Mouse (Mus musculus) heart, embryonic 15.5 days (tissue): ENCODE measurements at regions not wholly inside any gene's neighbourhood (a gene's known extent, or its start where the extent isn't known, plus 50 kb on each side); places are given as distances from the start of the nearest gene placed in this dataset.

Source experiments
- ATAC-seq: fragments of 200-750 bp; cut with Nextera tagmentation; replicated peaks from 2 replicates; pipeline ENCODE4 v1.8.0; 2017; ENCODE audit warnings: low read depth, moderate TSS enrichment; ENCODE audit not compliant: insufficient number of reproducible peaks, insufficient read depth, low FRiP score
- H3K27ac ChIP-seq: fragments of 300-500 bp; sonication (generic); 2 replicates; pipeline ENCODE4 v1.5.1; 2015; ENCODE audit warnings: mild to moderate bottlenecking, inconsistent platforms
- H3K27me3 ChIP-seq: fragments of 300-500 bp; sonication (generic); 2 replicates; pipeline ENCODE4 v1.6.1; 2015; ENCODE audit warnings: inconsistent platforms
- H3K36me3 ChIP-seq: fragments of 300-500 bp; sonication (generic); 2 replicates; pipeline ENCODE4 v1.6.1; 2015; ENCODE audit warnings: mild to moderate bottlenecking, inconsistent platforms
- H3K4me1 ChIP-seq: fragments of 300-500 bp; sonication (generic); replicated peaks from 2 replicates; pipeline ENCODE4 v1.6.1; 2015; ENCODE audit warnings: inconsistent platforms
- H3K4me2 ChIP-seq: fragments of 300-500 bp; sonication (generic); 2 replicates; pipeline ENCODE4 v1.6.1; 2015; ENCODE audit warnings: inconsistent platforms, mild to moderate bottlenecking, moderate library complexity
- H3K4me3 ChIP-seq: fragments of 300-500 bp; sonication (generic); 2 replicates; pipeline ENCODE4 v1.5.1; 2015; ENCODE audit warnings: mild to moderate bottlenecking, inconsistent platforms
- H3K9ac ChIP-seq: fragments of 300-500 bp; sonication (generic); 2 replicates; pipeline ENCODE4 v1.6.1; 2015; ENCODE audit warnings: mild to moderate bottlenecking, inconsistent platforms
- H3K9me3 ChIP-seq: fragments of 300-500 bp; sonication (generic); replicated peaks from 2 replicates; pipeline ENCODE4 v1.6.1; 2016; ENCODE audit warnings: inconsistent platforms
- WGBS: fragments of 180-500 bp; shearing (Covaris S2); methylation state at CpG from one replicate; pipeline ENCODE4 v1.1.7; 2015; ENCODE audit warnings: mixed read lengths; 5-methylcytosine and 5-hydroxymethylcytosine counted together

DNA sequence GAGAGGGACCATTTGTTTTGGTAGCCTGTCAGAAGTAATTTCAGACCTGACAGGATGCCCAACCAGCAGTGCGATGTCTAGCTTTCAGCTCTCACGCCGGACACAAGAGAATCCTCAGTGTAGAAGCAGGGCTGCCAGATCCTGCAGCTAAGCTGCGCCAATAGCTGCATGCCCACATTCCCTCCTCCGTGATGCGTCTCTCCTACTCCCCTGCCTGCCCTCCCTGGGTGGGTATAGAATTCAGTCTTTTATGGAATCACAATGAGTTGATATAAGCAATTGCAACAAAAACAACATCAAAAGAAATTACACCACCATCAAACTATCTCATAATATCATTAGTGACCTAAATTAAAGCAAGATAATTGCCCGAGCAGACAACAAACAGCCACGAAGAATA lies 587.1 kb downstream of the Ofcc1 start:
- Histone ChIP-seq H3K9me3 (no peaks in the 10 kb centered on the region), H3K4me2 (no peak overlapping the region), H3K27ac (no peak overlapping the region), H3K27me3 (no peaks in the 10 kb centered on the region), H3K4me3 (no peak overlapping the region), H3K4me1 (peaks cover 4% of the 10 kb centered on the region; the same call in 1 of the 2 replicates), H3K36me3 (no peaks in the 10 kb centered on the region), H3K9ac (no peak overlapping the region)
- ATAC-seq, result no peak
- 77% methylated on average over 8 of the region's 8 CpGs for WGBS

DNA sequence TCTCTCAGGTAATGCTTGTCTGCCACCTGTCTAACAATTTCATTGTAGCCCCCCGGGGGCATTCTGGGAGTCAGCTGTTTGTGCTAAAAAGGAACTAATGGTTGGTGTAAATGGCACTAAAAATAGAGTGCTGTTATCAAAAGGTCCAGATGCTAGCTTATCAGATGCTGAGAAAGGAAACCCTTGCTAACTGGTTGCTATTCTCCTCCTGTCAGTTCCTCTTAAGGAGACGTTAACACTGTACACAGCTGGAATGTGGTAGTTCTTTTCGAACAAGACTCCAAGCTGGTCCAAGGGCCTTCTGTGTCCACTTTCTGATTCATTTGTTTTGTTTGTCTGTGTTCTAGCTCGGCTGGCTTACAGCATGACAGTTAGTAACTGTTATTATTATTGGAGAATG lies 592.0 kb downstream of the Ofcc1 start:
- no peaks in the 10 kb centered on the region for H3K27me3 ChIP-seq
- H3K4me1 ChIP-seq, result peaks cover 4% of the 10 kb centered on the region; the same call in 1 of the 2 replicates
- no peak overlapping the region for H3K9ac ChIP-seq
- no peaks in the 10 kb centered on the region for H3K9me3 ChIP-seq
- no peak overlapping the region for H3K27ac ChIP-seq
- H3K36me3 ChIP-seq, result no peaks in the 10 kb centered on the region
- 20% methylated on average over 4 of the region's 4 CpGs for WGBS
- H3K4me2 ChIP-seq, result no peak overlapping the region
- H3K4me3 ChIP-seq, result no peak overlapping the region
- no peak for ATAC-seq

- Histone ChIP-seq H3K4me3 (no peak overlapping the region), H3K27me3 (no peaks in the 10 kb centered on the region), H3K9me3 (no peaks in the 10 kb centered on the region), H3K9ac (no peak overlapping the region), H3K4me2 (no peak overlapping the region), H3K36me3 (no peaks in the 10 kb centered on the region), H3K4me1 (peaks cover 4% of the 10 kb centered on the region; the same call in 1 of the 2 replicates), H3K27ac (no peak overlapping the region)
- no peak for ATAC-seq
- 81% methylated on average over 1 of the region's 1 CpGs for WGBS
Observed at GRCm38 (mm10) chr13:39766897-39767296, 594.4 kb downstream of the Ofcc1 start.
